Mouse (Mus musculus) right cerebral cortex, postnatal 14 days (tissue): Measurements from ENCODE around the gene Bnc1.
A peak's percentile ranks its signal among the peaks of the same experiment; 100 is the strongest.

Experiments
- DNase-seq: peaks from one replicate; pipeline ENCODE4 v3.0.0; 2022

The Bnc1 gene

DNA sequence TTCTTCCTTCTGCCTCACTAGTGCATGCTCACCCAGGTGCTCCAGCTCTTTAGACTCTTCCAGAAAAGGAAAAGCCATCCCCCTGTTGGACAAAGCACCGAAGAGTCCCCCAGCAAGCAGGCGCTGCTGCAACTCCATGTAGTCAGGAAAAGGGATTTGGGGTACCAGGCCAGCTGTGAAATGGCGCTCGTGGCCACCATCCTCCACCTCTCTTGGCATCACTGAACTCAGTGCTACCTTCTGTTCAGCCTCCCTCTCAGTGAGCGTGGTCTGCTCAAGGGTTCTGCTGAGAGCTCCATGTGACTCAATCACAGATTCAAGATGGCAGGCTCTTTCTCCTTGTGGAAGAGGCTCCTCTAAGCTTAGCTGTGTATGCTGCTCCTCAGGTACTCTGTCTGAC is 18.8 kb downstream of the Bnc1 start:
- no peak for DNase-seq

DNA sequence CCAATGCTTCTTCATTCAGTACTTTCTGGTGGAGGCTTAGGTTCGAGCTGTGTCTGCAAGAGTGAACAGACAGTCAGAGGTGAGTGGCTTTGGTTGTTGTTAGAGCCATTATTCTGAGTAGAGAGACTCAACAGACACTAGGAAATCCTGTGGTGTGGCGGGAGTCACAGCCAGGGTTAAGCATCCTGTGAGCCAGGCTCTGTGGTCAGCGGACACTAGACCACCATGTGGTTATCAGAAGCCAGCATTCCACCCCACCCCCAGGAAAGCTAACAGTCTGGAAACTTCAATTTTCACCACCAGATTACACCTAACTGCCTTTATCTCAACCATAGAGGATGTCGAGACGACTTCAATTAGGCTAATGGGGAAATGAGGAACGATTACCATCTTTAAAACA is 23.1 kb downstream of the Bnc1 start:
- DNase-seq: no peak

DNA sequence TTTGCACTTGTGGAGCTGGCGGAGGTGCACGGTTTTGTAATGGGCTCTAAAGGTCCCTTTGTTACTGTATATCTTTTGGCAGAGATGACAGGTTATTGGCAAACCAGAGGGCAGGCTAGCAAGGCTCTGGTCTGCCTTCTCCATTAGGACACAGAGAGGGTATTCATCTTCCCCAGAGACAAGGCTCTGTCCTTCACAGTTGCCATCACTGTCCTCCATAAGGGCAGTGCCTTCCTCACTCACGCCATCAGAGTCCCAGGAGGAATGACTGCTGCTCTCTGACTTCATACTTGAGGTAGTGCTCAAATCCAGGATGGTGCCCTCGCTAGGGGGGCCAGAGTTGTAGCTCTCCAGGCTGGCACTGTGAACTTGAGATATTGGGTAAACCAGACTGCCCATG is 23.6 kb downstream of the Bnc1 start:
- no peak for DNase-seq

DNA sequence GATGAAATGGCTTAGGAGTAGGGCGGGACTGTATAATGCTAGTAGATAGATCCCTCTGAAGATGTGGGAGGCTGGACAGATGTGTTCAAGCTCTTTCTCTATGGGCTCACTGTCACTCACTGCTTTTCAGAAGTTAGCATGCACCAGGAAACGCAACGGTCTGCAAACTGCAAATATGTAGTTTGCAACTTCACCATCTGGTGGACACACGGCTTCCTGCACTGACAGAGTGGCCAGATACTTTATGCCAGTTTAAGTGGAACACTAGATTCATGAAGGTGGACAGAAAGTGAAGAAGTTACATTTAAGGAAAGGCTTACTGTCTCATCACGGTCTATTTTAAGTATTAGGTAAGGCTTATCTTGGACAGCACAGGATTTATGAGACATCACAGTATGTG is 25.9 kb downstream of the Bnc1 start:
- no peak for DNase-seq

DNA sequence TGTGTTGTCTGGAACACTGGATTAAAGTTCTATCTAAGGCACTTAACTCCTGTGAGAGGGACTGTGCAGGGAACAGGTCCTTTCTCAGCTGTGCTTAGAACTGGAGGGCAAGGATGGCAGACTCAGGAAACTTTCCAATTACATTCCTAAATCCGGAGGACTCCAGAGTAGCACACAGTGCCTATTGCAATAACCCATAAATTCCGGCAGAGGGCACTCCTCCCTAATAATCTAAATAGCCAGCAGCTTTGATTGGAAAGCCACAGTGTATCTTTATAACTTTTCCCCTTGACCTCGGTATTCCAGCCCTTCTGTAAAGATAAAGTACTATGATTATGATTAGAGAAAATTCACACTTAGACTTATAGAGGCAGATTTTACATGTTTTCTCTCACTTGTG is 32.4 kb downstream of the Bnc1 start:
- DNase-seq: no peak

DNA sequence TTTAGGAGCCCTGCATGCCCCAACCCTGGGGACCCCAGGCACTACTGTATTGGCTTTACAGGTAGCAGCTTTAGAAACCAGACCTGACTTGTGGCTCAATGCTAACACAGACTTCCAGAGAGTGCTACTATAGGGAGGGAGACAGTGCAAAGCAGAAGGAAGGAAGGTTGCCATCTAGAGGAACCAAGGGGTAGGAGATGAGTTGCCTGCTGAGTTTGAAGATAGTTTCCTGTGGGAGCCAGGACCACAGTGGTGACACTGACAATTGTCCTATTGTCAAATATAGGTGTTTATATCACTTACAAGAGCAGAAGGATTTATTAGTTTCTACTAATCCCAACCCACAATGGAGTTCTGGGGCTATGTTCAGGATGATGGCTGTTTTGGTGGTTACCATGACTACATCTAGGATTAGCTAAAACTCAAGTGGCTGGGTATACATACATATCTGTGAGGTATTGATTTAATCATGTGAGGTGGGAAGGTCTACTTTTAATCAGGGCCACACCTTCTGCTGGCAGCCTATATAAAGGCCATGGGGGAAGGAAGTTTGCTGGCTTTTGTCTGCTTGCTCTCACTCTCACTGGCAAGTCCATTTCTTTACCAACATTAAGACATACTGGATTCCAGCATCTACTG is 37.8 kb downstream of the Bnc1 start:
- DNase-seq: no peak

DNA sequence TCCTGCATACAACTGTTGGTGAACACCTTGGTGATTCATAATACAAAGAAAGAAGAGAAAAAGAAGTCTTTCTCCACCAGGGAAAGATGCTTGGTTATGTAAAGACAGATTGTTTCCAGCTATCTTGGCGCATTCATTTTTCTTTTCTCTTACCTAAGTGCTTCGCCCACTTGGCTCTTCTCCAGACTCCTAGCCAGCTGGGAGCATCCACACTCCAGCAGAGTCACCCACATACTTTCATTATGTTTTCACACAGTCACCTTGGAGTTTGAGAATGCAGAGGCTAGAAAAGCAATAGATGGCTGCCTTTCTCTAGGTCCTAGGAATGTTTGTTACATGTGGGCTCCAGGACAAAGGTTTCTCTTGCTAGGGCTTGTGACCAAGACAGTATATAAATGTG is 41.6 kb downstream of the Bnc1 start:
- no peak for DNase-seq

DNA sequence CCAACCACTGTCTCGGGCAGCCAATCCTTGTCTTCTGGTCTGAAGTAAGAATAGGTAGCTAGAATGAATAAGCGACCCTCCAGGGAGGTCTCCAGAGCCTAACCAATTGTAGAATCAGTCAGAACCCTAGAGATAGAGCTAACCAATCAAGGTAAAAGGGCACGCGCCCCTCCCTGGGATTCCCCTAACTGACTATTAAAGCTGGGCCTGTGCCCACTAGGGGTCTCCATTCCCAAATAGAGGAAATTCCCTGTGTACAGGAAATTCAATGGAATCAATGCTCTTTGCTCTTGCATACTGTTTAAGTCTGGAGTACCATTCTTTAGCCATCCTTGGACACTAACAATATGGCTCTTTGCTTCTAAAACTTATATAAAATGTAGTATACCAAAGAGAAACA is 46.7 kb downstream of the Bnc1 start:
- DNase-seq: no peak

DNA sequence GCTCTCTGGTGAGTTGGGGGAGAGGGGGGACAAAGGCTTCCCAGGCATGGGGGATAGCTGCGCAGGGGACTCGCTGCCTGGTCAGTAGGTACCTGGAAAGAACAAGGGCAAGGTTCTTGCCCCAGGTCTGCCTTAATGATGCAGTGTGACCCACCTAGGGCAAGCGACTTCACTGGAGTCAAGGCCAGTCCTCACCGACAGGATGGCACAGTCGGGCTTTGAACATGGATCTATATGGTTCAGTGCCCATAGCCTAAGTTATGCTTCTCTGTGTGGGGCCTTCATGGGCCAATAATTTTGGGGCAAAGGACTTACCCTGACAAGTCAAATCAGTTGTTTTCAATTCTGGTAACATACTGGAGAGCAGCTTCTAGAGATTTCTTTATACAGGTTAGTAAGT is 57.3 kb downstream of the Bnc1 start:
- no peak for DNase-seq

DNA sequence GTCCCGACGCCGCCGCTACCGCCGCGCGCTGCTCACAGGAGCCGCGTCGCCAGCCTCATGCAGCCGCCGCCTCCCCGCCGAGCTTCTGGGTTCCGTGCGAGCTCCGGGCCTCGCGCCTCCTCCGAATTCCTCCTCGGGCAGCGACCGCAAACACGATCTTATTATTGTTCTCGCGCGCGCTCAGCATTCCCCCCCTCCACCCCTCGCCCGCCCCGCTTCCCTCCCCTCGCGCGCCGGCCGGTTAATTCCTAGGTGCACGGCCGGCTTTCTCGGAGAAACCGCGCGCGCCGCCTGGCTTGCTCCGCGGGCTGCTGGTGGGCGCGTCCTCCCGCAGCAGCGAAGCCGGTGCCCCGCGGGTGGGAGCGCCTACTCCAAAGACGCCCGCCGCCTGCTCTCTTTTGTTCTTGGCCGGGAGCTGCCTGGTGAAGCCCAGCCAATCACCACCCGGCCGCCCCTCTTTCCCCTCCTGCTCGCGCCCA is 57.8 kb downstream of the Bnc1 start, which contains the start of gene Hdgfl3:
Hdgfl3 (minus strand) TSS at position 207 of the 479 bp plus-strand sequence.
- DNase-seq: peak; percentile 87

DNA sequence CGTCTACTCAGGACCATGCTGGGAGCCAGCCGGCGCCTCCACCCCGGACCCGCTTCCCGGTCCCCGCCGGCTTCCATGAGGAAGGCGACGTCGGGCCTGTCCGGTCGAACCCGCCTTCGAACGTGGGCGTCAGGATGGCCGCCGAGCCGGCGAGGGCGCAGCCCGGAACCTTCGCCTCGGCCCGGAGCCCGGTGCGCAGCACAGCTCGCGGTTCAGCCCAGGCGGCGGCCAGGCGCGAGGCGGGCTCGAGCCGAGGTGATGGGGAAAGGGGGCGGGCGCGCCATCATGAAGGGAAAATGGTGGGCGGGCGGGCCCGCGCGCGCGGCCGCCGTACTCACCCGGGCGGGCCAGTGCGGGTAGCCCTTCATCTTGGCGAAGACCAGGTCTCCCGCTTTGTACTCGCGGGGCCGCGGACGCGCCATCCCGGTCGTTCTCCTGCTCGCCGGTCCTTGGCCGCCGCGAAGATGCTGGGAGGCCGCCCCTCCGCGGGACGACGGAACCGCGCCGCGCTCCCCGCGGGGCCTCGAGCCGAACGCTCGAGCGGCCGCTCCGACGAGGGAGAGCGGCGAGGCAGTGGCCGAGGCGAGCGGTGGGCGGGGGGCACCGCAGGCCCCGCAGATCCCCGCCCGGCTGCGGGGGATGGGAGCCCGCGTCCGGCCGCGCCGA is 58.4 kb downstream of the Bnc1 start:
- peak; percentile 72 for DNase-seq

DNA sequence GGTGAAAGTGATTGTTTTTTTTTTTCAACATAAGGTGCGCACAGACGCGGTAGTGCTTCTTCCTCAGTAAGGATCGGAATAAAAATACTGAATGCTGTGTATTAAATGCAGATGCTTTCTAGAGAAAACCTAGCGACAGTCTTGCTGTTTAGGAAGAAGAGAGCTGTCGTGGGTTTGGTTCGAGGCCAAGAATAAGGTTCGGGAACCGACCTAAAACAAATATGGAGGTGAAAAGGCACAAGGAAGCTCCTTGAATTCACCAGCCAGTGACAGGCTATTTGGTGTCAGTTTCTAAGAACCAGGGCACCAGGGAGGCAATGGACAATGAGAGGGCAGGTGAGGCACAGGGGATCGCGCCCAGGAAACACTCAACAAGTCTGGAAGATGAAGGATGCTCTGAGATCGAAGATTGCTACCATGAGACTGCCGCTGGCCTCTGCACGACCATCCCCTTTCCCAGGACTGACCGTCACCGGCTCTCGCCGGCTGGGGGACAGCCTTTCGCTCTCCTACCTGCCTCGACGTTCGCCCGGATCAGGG is 59.0 kb downstream of the Bnc1 start:
- no peak for DNase-seq

DNA sequence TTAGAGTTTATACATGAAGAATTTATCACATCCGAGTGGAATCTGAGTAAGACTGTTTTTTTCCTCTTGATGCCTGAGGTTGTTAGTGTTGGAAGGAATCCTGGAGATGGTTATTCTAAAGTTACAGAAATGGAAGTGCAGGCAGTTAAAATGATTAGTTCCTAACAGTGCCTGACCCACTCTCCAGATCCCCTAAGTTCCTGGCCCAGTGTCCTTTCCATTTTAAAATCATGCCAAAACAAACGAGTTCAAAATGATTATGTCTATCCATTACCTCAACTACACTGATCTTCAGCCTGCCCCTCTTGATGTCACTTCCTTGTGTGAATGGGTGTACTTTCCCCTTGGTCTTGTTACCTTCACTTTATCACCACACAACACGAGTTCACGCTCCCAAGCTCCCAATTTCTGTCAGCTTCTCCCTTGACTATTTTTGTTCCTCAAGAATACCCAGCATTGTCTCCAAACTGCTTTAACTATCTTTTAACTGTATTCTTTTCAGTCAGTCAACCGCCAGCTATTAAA is 59.5 kb downstream of the Bnc1 start:
- no peak for DNase-seq

DNA sequence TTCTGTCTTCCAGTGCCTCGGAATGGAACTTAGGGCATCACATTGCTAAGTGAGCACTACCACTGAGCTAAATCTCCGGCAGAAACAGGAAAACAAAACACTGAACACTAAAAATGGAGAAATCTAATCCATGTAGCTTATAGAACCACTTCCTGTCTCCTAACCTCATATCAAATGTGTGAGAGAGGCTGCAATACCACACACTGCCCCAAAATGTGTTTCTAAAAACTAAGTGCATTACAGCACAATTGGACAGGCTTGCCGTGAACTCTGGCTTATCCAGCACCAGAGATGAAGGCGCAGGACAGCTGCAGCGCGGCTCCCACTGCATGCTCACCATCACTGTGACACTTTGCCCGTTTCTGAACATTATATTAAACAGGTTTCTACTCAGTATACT is 63.1 kb downstream of the Bnc1 start:
- DNase-seq: no peak

DNA sequence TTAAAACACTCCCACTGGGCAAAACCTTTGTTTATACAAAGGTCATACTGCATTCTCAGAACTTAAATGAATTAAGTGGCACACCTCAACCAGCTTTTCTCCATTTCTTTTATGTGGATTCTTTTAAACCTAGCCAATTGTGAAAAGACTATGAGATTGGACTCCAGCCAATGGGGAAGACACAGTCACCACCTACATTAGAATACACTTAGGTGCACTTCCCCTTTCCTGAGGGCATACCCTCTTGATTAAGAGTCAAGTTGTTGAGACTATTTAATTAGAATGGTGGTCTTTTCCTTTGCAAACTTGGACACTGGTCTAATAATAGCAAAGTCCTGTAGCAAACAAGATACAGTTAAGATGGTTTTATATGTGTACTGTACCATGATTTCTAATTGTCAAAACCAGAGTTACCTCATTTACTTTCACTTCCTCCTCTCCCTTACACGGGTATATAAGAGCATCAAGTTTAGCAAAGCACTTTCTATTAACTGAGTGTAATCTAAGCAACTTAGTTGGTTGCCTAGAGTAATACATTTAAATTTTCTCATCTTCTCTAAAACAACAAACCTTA is 70.6 kb downstream of the Bnc1 start:
- DNase-seq: no peak

DNA sequence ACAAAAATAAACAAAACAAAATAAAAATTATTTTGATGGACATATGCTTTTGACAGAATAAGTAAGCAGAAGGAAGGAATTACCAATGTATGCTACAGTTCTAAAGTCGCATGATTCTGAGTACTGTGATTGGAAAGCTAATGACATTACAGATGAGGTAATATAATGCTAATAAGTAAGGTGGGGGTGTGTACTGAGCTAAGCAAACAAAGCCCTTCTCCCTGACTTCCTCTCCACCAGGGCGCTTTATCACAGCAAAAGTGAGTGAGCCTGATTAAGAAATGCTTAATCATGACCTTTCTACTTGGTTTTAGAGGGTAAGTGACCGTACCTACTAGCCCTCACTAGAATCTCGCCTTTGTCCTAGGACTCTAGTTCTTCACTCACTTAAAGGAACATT is 71.8 kb downstream of the Bnc1 start:
- no peak for DNase-seq

DNA sequence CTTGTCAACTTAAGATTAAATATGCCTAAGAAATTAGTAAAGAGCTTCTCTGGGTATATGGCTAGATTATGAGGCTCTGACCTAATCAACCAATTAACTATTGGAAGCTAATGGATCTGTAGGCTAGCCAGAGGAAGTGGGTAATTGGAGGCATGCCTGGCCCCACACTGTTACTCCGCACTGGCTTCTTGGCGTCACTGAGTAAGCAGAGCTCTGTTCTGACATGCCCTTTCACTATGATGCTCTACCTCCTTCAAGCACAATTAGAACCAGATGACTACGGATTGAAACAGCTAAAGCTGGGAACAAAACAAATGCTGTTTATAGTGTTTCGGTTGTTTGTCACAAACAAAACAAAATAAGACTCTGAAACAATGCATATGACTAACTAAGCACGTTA is 73.8 kb downstream of the Bnc1 start:
- DNase-seq: no peak
